Mouse (Mus musculus): ENCODE measurements at regions not wholly inside any gene's neighbourhood (a gene's known extent, or its start where the extent isn't known, plus 50 kb on each side); places are given as distances from the start of the nearest gene placed in this dataset.

DNA sequence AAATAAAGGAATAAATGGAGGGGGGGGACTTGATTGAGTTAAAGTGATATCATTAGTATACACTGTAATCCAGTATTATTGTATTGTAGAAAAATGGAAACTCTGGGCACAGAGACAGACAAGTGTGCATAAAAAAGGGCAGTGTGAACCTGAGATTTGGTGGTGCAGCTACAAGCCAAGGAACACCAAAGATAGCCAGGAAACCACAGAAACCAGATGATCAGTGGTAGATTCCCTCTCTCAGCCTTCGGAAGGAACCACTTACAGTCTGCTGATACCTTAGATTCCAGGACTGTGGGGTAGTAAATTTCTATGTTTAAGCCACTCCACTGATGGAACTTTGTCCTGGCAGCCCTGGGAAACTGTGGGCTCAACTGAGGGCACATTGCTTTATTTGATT lies 97.1 kb downstream of the Phlda1 start:
- TF ChIP-seq GATA1 (IDR thresholded peaks at IDR 0.05; ENCODE audit: low read length), result no peak
- no peak for TF ChIP-seq TAL1 (IDR thresholded peaks at IDR 0.05; ENCODE audit: low read length)
